Mouse (Mus musculus): ENCODE data around the gene Ccr5.
"Not testable (repeated sequence)": the region's sequence is repeated elsewhere in the genome, so short reads cannot be mapped to it uniquely, and the experiment has no call there.

Ccr5 gene

GRCm38 (mm10) chr9:124121387-124122184, at the start of gene Ccr5:
Gene Ccr5, plus strand, starts transcription at chr9:124121543.
- DNase-seq (ENCODE audit: low spot score in 2 of 2), result no peak

DNA sequence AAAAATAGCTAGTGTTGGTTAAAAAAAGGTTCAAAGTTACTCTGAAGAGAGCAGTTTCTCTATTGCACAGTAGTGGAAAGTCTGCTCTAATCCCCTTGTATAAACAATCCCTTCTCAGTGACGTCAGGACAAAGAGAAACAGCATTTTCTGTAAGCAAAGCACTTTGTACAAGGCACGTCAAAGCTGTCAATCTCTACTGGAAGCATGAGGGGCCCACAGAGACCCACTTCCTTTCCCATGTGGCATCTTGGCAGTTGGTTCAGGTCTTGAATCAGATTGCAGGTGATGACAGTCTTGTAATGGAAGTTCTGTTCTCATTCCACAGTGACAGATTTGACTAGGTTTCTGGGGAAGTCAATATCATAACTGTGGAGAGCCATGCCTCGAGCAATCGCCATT, 41.5 kb upstream of the Ccr5 start:
- DNase-seq (ENCODE audit: low spot score in 2 of 2), result no peak

- DNase-seq (ENCODE audit: low spot score in 2 of 2), result not testable (repeated sequence)
Observed at GRCm38 (mm10) chr9:124080471-124080870, 40.9 kb upstream of the Ccr5 start.

GRCm38 (mm10) chr9:124090441-124090840, 30.9 kb upstream of the Ccr5 start:
- no peak for DNase-seq (ENCODE audit: low spot score in 2 of 2)

DNA sequence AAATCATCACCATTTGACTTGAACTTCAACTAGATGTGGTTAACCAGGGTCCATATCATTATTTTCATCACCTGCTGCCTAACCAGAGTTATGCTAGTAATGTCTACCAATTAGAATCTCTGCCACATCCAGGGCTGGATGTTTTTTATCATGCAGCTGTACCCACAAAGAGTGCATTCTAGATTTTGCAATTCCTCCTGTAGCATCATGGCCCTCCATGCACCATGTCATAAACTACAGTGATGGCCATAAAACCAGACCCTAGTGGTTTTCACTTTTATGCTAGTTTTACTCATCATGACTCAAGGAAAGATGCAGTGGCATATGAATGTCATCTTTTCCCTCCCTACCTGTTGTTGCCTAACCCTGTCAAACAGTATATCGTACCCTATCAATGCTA, 22.2 kb upstream of the Ccr5 start:
- no peak for DNase-seq (ENCODE audit: low spot score in 2 of 2)

DNA sequence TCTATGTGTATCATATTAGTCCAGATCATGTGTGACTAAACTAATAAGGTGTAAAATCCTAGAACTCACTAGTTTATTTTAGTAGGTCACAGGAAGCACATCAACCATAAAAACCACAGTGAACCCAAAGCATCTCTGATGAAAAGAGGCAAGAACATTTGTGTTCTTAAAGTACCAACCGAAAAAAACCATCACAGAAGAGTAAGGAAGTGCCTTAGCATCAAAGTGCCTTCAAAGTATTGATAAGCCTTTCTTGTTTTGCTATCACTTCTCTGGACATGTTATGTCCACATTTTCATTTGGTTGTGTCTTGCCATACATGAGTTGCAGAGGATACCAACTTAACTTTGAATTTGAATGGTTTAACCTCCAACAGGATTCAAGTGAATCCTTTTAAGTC, 21.0 kb upstream of the Ccr5 start:
- no peak for DNase-seq (ENCODE audit: low spot score in 2 of 2)

DNA sequence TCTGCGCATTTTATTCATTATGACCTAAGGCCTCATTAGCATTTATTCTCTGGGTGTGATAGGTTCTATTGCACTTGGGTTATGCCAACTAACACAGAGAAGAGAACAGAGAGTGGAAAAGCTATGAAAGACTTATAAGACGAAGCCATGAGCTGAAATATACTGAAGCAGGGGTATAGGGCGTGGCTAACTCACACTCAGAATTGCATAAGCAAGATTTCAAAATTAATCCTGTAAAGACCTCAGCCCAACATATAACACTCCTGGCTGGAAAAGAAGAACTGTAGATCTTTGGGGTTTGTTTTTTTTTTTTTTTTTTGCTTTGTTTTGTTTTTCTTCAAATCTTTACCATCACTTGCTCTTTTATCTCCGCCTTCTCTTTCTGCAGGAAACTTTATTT, 19.6 kb upstream of the Ccr5 start, which contains the start of gene Ccr2:
TSS of gene Ccr2 (plus strand) at position 228 of the 400 bp plus-strand sequence.
- no peak for DNase-seq (ENCODE audit: low spot score in 2 of 2)

- no peak for DNase-seq (ENCODE audit: low spot score in 2 of 2)
Observed at GRCm38 (mm10) chr9:124103199-124103598, 18.1 kb upstream of the Ccr5 start.

GRCm38 (mm10) chr9:124105196-124105595, 16.1 kb upstream of the Ccr5 start:
- DNase-seq (ENCODE audit: low spot score in 2 of 2), result no peak

- DNase-seq (ENCODE audit: low spot score in 2 of 2), result no peak
Observed at GRCm38 (mm10) chr9:124107232-124107631, 14.1 kb upstream of the Ccr5 start.

DNA sequence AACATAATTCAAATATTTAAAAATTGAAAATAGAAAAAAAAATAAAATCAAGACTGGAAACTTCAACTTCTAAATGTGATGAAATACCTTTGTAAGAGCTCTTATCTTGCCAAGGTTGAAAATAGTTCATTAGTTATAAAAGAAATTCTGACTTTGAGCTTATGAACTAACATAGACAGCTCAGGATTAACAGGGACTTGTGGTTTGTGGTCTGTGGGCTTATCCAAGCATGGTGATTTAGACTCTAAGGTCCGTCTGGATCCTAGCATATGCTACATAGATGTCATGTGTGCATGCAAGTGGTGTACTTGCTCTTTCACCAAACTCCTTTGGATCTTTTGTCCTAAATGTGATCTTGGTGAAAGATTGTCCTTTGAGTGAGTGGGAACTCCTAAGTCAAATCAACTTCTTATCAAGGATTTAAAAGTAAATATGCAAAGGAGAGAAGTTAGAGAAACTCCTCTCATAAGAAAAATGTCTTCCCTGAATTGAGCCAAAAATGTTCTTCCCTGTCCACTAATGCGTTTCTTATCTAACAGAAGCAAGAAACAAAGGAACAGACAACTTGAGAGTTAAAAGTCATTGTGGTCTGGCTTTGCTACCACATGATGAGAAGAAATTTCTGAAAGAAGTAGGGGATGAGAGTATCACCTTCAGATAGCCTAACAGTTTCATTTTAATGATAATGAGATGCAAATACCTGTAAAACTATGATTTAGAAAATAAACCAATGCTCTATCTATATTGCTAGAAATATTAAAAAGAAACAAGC, 12.8 kb upstream of the Ccr5 start:
- no peak for DNase-seq (ENCODE audit: low spot score in 2 of 2)

DNA sequence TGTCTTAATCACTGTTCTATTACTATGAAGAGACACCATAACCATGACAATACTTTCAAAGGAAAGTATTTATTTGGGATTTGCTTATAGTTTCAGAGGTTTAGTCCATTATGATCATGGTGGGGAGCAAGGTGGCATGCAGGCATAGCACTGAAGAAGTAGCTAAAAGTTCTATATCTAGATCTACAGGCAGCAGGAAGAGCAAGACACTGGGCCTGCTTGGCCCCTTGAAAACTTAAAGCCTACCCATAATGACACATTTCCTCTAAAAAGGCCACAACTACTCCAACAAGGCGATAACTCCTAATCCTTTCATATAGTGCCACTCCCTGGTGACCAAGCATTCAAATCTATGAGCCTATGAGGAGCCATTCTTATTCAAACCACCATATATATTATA, 9.3 kb upstream of the Ccr5 start:
- no peak for DNase-seq (ENCODE audit: low spot score in 2 of 2)

GRCm38 (mm10) chr9:124112591-124113239, 8.6 kb upstream of the Ccr5 start:
- no peak for DNase-seq (ENCODE audit: low spot score in 2 of 2)

- no peak for DNase-seq (ENCODE audit: low spot score in 2 of 2)
Observed at GRCm38 (mm10) chr9:124113777-124114176, 7.6 kb upstream of the Ccr5 start.

- DNase-seq (ENCODE audit: low spot score in 2 of 2), result peak in 1 of 2 experiments; percentile 21
Observed at GRCm38 (mm10) chr9:124118489-124118888, 2.9 kb upstream of the Ccr5 start.

DNA sequence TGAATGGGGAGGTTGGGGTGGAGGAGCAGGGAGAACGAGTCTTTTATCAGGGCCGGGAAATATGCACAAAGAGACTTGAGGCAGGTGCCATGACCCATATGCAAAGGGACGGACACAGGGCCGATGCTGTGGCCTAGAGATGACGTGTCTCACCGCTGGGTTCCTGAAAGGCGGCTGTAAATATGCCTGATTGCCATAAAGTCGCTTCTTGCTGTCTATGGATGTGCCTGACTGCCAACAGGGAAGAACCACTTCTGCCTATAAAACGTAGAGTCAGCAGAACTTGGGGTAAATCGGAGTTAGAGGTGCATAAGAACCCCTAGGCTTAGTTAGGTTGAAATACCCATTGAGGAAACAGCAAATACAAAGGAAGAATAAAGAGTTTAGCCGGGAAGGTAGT, 4.2 kb downstream of the Ccr5 start:
- peak in 1 of 2 experiments; percentile 19 for DNase-seq (ENCODE audit: low spot score in 2 of 2)

DNA sequence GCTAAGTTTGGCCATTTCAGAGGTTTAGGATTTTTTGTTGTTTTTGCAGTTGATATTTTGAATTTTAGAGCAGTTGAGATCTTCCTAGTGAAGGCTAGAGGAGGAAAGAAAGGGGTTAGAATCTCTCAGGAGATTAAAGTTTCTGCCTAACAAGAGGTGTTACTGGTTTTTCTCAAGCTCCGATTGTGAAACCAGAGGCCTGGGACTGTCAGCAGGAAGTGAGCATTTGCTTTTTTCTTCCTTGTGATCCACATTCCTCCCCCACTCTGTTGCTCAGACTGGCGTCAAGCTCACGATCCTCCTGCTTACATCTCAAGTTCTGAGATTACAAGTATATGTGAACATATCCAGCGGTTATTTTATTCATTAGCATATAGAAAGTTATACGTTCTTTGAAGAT, 5.0 kb downstream of the Ccr5 start:
- peak in 1 of 2 experiments; percentile 20 for DNase-seq (ENCODE audit: low spot score in 2 of 2)

- no peak for DNase-seq (ENCODE audit: low spot score in 2 of 2)
Observed at GRCm38 (mm10) chr9:124127412-124127811, 6.1 kb downstream of the Ccr5 start.

GRCm38 (mm10) chr9:124128379-124128778, 7.0 kb downstream of the Ccr5 start:
- DNase-seq (ENCODE audit: low spot score in 2 of 2), result peak; percentile 44 to 55

DNA sequence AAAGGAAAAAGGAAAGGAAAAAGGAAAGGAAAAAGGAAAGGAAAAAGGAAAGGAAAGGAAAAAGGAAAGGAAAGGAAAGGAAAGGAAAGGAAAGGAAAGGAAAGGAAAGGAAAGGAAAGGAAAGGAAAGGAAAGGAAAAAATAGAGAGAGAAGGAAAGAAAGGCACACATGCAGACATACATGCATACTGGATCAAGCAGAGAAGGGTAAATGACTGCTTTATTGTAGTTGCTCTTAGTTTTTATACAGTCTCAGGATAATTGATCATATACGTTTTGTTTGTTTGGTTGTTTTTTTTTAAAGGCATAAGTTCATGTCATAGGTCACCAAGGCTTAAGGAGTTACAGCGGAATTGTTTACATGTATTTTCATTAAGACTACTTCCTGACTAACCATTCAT, 11.6 kb downstream of the Ccr5 start:
- not testable (repeated sequence) for DNase-seq (ENCODE audit: low spot score in 2 of 2)

- not testable (repeated sequence) for DNase-seq (ENCODE audit: low spot score in 2 of 2)
Observed at GRCm38 (mm10) chr9:124134919-124135318, 13.6 kb downstream of the Ccr5 start.

DNA sequence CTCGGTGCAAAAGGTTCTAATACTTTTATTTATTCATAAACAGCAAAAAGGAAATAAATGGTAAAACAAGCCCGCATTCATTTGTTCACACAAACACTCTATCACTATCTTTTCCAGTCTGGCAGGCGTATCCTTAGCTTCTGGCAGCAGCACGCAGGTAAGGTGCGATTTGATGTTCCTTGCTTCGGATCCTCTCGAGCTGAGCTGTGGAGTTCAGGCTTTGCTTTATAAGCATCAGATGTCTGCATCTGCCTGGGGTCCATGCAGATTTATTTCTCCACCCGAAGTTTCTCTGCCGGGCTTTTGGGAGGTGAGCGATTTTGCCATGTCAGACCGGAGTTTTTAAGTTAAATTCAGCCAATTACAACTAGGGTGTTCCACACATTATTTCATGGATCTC, 16.3 kb downstream of the Ccr5 start:
- DNase-seq (ENCODE audit: low spot score in 2 of 2), result no peak

Measured in right cerebral cortex, postnatal 10 days (tissue).